Mouse (Mus musculus) liver, embryonic 11.5 days (tissue): Measurements from ENCODE around the gene Lrrc2. TPM values are rescaled to one million over a fixed set of nuclear protein-coding genes. Genes with fewer than 3 reads are reported as not detected.

Experiments used
- ATAC-seq: fragments of 200-750 bp; cut with Nextera tagmentation; replicated peaks from 2 replicates; pipeline ENCODE4 v1.8.0; 2017; ENCODE audit warnings: moderate number of reproducible peaks, mild to moderate bottlenecking, moderate TSS enrichment, moderate library complexity; ENCODE audit not compliant: low FRiP score
- DNase-seq: peaks from one replicate; pipeline ENCODE4 v3.0.0-alpha.2; 2017; ENCODE audit warnings: low spot score
- H3K27ac ChIP-seq: fragments of 300-500 bp; sonication (generic); 2 replicates; pipeline ENCODE4 v1.5.1; 2014; ENCODE audit warnings: mild to moderate bottlenecking, low read depth, low read length, control low read depth
- H3K27me3 ChIP-seq: fragments of 300-500 bp; sonication (generic); replicated peaks from 2 replicates; pipeline ENCODE4 v1.6.1; 2014; ENCODE audit warnings: low read length, mixed read lengths; ENCODE audit not compliant: control insufficient read depth, insufficient read depth
- H3K36me3 ChIP-seq: fragments of 300-500 bp; sonication (generic); 2 replicates; pipeline ENCODE4 v1.6.1; 2014; ENCODE audit warnings: mild to moderate bottlenecking, low read length, moderate library complexity, mixed read lengths; ENCODE audit not compliant: control insufficient read depth, insufficient read depth
- H3K4me1 ChIP-seq: fragments of 300-500 bp; sonication (generic); replicated peaks from 2 replicates; pipeline ENCODE4 v1.6.1; 2014; ENCODE audit warnings: low read length, mixed read lengths; ENCODE audit not compliant: control insufficient read depth, insufficient read depth
- H3K4me2 ChIP-seq: fragments of 300-500 bp; sonication (generic); 2 replicates; pipeline ENCODE4 v1.6.1; 2014; ENCODE audit warnings: mild to moderate bottlenecking, control low read depth, moderate library complexity
- H3K4me3 ChIP-seq: fragments of 300-500 bp; sonication (generic); 2 replicates; pipeline ENCODE4 v1.5.1; 2014; ENCODE audit warnings: low read depth, low read length, control low read depth
- H3K9ac ChIP-seq: fragments of 300-500 bp; sonication (generic); 2 replicates; pipeline ENCODE4 v1.6.1; 2014; ENCODE audit warnings: low read depth, low read length, control low read depth
- H3K9me3 ChIP-seq: fragments of 300-500 bp; sonication (generic); 2 replicates; pipeline ENCODE4 v1.6.1; 2016; ENCODE audit warnings: low read length, inconsistent platforms, mixed read lengths; ENCODE audit not compliant: control insufficient read depth
- WGBS: fragments of 180-500 bp; shearing (Covaris S2); extraction: QIAGEN DNeasy Blood & Tissue Kit; methylation state at CpG from one replicate; pipeline ENCODE4 v1.1.7; 2014; 5-methylcytosine and 5-hydroxymethylcytosine counted together
- polyA plus RNA-seq: library from polyadenylated mRNA; unstranded; fragments of >200 nt; fragmentation: Nextera tagmentation; extraction: Ambion mirVana; gene quantifications from 2 replicates; pipeline ENCODE4 v1.2.1, GENCODE M21; 2014

Gene Lrrc2
- polyA plus RNA-seq, 1 experiment from 2014 or later = 0.14 TPM

DNA sequence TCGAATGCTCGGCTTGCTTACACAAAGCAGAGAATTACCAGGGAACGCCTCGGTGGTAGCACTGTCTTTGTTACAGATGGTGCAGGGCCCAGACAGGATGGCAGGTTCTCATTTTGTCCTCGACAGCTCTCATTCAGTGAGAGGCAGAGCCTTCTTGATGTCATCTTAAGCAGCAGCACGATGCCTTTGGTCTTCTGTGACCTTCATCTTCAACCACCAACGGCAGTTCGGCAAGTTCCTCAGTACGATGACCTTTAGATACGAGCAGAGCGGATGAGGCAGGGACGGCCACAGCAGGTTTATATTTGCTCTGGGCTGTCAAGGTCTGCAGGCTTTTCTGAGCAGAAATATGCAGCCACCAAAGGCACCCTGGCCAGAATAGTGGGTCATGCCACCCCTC is 50.3 kb downstream of the Lrrc2 start:
- H3K36me3 ChIP-seq = no peaks in the 10 kb centered on the region
- H3K4me1 ChIP-seq = no peaks in the 10 kb centered on the region
- H3K9me3 ChIP-seq = no peaks in the 10 kb centered on the region
- H3K9ac ChIP-seq = no peak overlapping the region
- H3K27me3 ChIP-seq = no peaks in the 10 kb centered on the region
- no peak overlapping the region for H3K4me3 ChIP-seq
- H3K4me2 ChIP-seq = no peak overlapping the region
- DNase-seq = no peak
- WGBS = 78% methylated on average over 12 of the region's 12 CpGs
- ATAC-seq = no peak
- no peak overlapping the region for H3K27ac ChIP-seq

DNA sequence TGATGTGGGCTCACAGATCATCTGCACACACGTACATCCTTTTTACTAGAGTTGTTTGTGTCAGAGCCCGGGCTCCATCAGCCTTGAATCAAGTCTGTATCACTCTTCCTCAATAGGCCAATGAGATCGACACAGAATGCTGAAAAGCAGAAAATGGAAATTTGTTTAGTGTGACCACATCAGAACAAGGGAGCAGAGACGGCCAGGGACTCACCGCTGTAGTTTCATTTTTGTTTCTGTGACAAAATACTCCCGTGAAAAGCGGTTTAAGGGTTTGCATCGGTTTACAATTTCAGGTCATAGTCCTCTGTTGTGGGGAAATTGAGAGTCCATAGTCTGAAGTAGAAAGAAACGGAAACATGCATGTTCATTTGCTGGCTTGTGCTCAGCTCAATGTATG is 51.9 kb downstream of the Lrrc2 start:
- Histone ChIP-seq H3K4me3 (no peak overlapping the region), H3K27ac (no peak overlapping the region), H3K36me3 (no peaks in the 10 kb centered on the region), H3K9ac (no peak overlapping the region), H3K4me1 (no peaks in the 10 kb centered on the region), H3K27me3 (no peaks in the 10 kb centered on the region), H3K9me3 (no peaks in the 10 kb centered on the region), H3K4me2 (no peak overlapping the region)
- ATAC-seq (no peak), DNase-seq (no peak)
- 86% methylated on average over 9 of the region's 9 CpGs for WGBS

DNA sequence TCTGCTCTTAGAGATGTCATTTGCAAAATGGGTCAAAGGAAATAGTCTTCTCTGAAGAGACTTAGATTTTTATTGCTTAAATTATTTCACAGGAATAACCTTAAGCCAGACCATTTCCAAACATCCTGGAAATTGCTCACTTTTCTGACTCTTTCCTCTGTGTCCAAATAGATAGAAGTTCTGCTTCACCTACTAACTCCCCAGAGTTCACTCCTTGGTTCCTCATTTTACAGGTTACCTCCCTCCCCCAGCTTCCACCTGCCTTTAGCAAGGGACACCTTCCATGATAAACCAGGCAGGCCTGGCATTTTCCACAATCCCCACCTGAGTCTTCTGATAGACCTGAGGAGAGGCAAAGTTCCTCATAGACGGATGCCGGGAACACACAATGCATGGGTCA is 55.2 kb downstream of the Lrrc2 start:
- DNase-seq (no peak), ATAC-seq (no peak)
- Histone ChIP-seq H3K9me3 (no peaks in the 10 kb centered on the region), H3K4me1 (no peaks in the 10 kb centered on the region), H3K27me3 (no peaks in the 10 kb centered on the region), H3K27ac (no peak overlapping the region), H3K36me3 (no peaks in the 10 kb centered on the region), H3K4me3 (no peak overlapping the region), H3K9ac (no peak overlapping the region), H3K4me2 (no peak overlapping the region)
- WGBS = 90% methylated on average over 2 of the region's 2 CpGs

DNA sequence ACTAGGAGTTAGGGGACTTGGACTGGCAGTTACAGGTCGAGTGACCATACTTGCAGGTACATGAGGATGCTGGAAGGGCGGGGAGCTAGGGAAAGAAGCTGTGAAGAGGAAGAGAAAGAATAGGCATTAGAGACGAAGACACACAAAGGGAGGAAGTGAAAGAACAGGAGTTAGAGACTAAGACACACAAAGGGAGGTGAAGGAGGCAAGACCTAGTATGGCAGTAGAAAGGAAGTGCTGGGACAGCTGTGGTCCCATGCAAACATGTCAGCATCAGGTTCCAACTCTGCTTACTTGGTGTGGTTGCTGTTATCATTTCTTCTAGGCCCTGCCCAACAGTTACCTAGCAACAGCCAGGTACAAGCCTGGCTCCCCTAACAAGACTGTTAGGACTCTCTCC is 58.4 kb downstream of the Lrrc2 start:
- Histone ChIP-seq H3K9ac (no peak overlapping the region), H3K27me3 (no peaks in the 10 kb centered on the region), H3K4me1 (no peaks in the 10 kb centered on the region), H3K9me3 (no peaks in the 10 kb centered on the region), H3K27ac (no peak overlapping the region), H3K36me3 (no peaks in the 10 kb centered on the region), H3K4me3 (no peak overlapping the region), H3K4me2 (no peak overlapping the region)
- ATAC-seq = no peak
- 68% methylated on average over 3 of the region's 3 CpGs for WGBS
- no peak for DNase-seq

DNA sequence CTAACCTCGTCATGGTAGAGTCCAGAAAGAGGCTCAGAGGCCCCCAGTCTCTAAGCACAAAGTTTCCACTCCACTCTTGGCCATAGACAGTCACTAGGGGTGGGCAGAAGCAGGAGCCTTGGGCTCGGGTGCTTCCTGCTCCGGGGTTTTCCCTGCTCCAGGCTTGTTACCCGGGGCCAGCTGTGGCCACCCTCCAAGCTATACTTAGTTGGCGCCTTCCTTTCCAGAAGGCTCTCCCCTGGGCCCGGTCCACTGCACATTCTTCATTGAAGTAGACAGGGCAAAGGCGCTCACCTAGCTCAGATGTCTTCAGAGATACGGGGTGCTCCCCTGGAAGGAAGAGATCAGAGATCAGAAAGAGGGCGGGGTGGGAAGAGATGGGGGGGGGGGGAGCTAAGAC is 60.2 kb downstream of the Lrrc2 start:
- H3K4me1 ChIP-seq = no peaks in the 10 kb centered on the region
- H3K27ac ChIP-seq = no peak overlapping the region
- no peak overlapping the region for H3K4me3 ChIP-seq
- DNase-seq = no peak
- no peaks in the 10 kb centered on the region for H3K9me3 ChIP-seq
- H3K9ac ChIP-seq = no peak overlapping the region
- no peaks in the 10 kb centered on the region for H3K27me3 ChIP-seq
- ATAC-seq = no peak
- H3K4me2 ChIP-seq = no peak overlapping the region
- H3K36me3 ChIP-seq = no peaks in the 10 kb centered on the region
- 72% methylated on average over 9 of the region's 9 CpGs for WGBS

DNA sequence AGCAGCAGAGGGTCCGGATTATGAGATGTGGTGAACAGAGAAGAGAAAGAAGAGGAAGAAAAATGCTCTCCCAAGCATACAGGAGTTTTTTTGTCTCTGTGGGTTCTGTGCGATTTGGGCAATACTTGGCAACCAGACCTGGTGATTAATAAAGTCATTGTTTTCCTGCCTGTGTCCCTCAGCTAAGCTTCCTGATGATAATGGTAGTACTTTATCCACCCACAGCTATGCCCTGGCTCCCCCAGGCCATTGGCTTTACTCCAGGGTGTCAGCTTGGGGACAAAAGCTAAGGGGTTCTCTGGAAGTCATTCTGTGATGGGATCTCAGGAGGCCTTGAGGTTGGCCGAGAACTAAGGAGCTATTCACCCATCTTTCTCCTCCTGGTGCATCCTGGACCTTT is 60.7 kb downstream of the Lrrc2 start:
- WGBS = 70% methylated on average over 3 of the region's 3 CpGs
- H3K27ac ChIP-seq = no peak overlapping the region
- ATAC-seq (no peak), DNase-seq (no peak)
- no peaks in the 10 kb centered on the region for H3K36me3 ChIP-seq
- H3K27me3 ChIP-seq = no peaks in the 10 kb centered on the region
- no peak overlapping the region for H3K9ac ChIP-seq
- H3K4me3 ChIP-seq = no peak overlapping the region
- no peaks in the 10 kb centered on the region for H3K4me1 ChIP-seq
- H3K9me3 ChIP-seq = no peaks in the 10 kb centered on the region
- no peak overlapping the region for H3K4me2 ChIP-seq

DNA sequence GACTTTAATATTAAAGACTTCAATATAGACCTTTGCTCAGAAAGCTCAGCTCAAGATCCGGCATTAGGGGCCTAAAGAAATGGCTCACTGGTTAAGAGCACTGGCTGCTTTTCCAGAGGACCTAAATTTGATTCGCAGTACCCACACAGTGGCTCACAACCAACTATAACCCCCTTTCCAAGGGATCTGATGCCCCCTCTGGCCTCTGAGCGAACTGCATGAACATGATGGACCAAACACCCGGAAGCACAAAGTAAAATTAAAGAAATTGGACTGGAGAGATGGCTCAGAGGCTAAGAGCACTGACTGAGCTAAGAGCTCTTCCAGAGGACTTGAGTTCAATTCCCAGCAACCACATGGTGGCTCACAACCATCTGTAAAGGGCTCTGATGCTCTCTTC is 64.3 kb downstream of the Lrrc2 start:
- no peak for ATAC-seq
- Histone ChIP-seq H3K9ac (no peak overlapping the region), H3K36me3 (no peaks in the 10 kb centered on the region), H3K27ac (no peak overlapping the region), H3K4me1 (0 out of 2 replicates have a peak, but pooled peaks cover 3% of the 10 kb centered on the region), H3K4me2 (no peak overlapping the region), H3K4me3 (no peak overlapping the region), H3K9me3 (no peaks in the 10 kb centered on the region), H3K27me3 (no peaks in the 10 kb centered on the region)
- DNase-seq = no peak
- 77% methylated on average over 4 of the region's 4 CpGs for WGBS

DNA sequence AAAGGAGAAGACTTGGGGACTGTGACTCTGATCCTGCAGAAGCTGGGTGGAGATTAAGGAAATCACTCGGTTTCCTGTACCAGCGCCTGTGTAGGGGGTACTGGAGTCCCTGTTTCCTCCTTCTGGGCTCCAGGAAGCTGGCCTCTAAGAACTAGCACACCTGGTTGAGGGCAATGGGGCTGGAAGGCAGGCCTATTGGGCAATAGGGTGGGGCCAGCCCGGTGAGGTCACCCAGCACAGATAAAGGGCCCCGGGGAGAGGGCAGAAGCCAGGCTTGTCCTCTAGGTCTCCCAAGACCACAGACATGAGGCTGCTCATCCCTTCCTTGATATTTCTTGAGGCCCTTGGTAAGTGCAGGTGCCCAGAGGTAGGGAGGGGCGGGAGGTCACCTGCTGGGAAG is 67.7 kb downstream of the Lrrc2 start, which contains the start of gene Ltf:
Gene Ltf, plus strand, starts transcription at position 250 of the 400 bp plus-strand sequence.
- no peak for DNase-seq
- H3K36me3 ChIP-seq = no peaks in the 10 kb centered on the region
- no peaks in the 10 kb centered on the region for H3K27me3 ChIP-seq
- 49% methylated on average over 5 of the region's 5 CpGs for WGBS
- no peak within 1 kb of the TSS for H3K4me3 ChIP-seq
- H3K4me1 ChIP-seq = peaks cover 3% of the 10 kb centered on the region; the same call in 1 of the 2 replicates
- H3K27ac ChIP-seq = no peak within 1 kb of the TSS
- 0 out of 2 replicates have a peak, but pooled peaks have one; percentile 51 for ATAC-seq
- no peak within 1 kb of the TSS for H3K4me2 ChIP-seq
- H3K9ac ChIP-seq = no peak within 1 kb of the TSS
- H3K9me3 ChIP-seq = no peaks in the 10 kb centered on the region

DNA sequence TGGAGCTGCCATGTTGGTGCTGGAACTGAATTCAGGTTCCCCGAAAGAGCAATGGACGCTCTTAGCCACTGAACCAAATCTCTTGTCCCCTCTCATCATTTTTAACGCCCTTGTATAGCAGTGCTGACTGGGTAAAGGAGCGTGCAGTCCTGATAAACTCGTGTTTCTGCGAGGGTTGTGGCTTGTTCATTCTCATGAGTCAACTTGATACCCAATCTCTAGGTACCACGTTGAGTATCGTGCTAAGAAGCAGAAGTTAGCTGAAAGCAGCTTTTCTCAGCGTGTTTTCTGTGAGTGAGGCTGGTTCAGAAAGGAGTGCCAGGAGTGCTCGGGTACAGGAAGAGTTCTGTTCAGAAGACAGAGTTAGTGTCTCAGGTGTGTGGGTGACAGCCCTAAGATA is 75.4 kb downstream of the Lrrc2 start:
- Histone ChIP-seq H3K27me3 (no peaks in the 10 kb centered on the region), H3K4me2 (no peak overlapping the region), H3K9ac (no peak overlapping the region), H3K36me3 (no peaks in the 10 kb centered on the region), H3K27ac (no peak overlapping the region), H3K4me3 (no peak overlapping the region), H3K4me1 (no peaks in the 10 kb centered on the region; the same call in 1 of the 2 replicates), H3K9me3 (no peaks in the 10 kb centered on the region)
- WGBS = 67% methylated on average over 10 of the region's 10 CpGs
- DNase-seq (no peak), ATAC-seq (no peak)
